Mouse (Mus musculus) thymus, postnatal 0 days (tissue): ENCODE results near the gene Dthd1. TPM values are rescaled to one million over a fixed set of nuclear protein-coding genes. Genes with fewer than 3 reads are reported as not detected.

Source experiments
- DNase-seq: peaks from one replicate; pipeline ENCODE4 v3.0.0-alpha.2; 2015; ENCODE audit warnings: low spot score
- polyA plus RNA-seq: library from polyadenylated mRNA; unstranded; fragments of >200 nt; fragmentation: Nextera tagmentation; extraction: Ambion mirVana; gene quantifications from 2 replicates; pipeline ENCODE4 v1.2.1, GENCODE M21; 2015

Dthd1 gene
- polyA plus RNA-seq = not detected in 2 replicates

DNA sequence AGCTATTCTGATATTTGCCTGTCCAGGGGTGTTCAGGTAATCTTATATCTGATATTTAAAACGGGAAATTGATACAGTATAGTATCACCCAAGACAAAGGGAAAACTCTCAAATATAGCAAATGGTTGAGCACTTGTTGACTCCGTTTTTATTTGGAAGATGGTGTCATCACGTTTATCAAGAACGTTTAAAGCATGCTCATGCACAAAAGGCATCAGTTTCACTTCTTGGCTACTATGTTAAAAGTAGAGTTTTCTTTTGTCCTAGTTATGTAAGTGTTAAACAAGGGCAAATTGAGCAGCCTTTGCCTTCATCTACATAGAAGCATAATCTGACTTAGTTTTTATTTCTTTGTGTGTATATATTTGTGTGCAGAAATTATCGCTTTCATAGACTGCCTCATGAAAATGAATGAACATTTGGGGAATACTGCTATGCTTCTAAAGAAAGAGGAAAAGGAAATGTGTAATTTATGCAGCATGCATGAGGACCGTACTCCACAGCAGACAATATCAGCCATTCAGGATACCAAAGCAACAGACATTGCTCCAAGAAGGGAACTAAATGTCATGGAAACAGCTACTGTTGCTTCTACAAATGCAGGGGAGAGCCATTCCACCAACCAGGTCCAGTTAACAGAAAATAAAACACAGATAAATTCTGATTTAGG lies at the start of gene Dthd1:
Gene Dthd1, plus strand, starts transcription at position 422 of the 670 bp plus-strand sequence.
- DNase-seq = no peak

DNA sequence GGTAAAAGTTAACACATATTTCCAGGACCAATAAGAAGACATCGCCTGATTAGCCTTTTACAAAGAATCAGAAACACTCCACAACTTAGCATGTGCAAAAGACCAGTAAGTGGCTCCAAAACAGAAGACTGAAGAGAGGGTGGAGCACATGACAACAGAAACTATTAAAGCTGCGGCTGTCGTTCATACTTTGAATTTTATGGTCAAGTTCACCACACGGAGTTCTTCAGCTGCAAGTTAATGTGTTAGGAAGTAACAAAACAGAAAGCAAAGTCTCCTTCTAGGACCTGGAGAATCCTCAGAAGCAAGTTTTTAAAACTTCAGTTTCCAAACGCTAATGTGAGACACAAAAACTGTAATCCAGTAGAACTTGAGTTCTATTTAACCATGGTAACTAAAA lies 49.5 kb upstream of the Dthd1 start:
- DNase-seq = no peak

DNA sequence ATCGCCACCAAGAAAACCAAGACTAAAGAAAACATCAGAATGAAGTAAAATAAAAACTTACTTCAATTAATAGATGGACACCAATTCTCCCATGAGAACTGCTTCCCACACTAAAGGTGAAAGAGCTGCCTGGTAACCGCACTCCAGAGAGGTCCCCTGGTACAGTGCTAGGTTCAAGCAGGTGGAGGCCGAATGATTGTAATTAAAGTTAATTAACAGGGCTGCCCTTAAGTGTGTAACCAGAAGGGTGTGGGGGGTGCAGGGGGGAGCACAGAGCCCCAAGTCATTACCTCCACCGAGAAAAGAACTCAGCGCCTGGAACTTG lies 48.2 kb upstream of the Dthd1 start:
- no peak for DNase-seq

DNA sequence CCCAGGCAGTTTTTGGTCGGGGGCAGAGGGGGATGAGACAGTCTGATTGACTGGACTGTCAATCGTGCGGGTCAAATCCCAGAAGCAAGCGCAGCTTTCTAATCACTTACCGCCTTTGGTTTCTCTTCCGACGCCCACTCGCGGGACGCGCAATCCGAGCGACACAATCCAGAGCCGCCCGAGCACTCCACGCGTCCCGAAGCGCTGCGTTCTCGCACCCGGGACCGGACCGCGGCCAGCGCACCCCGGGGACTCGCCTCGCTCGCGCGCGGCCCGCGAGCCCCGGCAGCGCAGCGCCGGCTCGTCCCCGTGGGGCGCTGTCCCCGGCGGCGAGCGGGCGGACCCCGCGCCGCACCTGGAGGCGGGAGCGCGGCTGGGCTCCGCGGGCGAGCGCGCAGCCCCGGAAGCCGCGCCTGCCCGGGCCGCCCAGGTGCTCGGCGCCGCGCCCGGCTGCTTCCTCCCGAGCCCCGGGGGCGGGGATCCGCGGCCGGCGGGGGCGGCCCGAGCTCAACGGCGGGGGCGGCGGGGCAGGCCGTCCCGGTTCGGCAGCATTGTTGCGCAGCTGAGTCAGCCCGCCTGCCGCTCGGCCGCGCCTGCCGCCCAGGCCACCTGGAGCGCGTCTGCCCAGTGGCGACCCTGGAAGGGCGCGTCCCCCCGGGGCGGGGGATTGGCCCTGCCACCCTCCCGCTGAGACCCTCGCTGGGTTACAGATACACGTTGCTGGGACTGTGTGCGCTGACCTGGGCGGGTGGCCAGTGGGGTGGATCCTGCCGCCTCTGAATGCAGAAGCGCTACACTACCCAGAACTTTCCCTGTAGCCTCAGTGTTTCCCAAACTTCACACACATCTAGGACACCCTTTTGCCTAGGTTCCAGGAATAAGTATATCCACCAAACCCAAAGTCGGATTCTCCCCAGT lies 47.6 kb upstream of the Dthd1 start, which contains the start of gene Arap2:
Gene Arap2, minus strand, starts transcription at position 376 of the 918 bp plus-strand sequence.
- DNase-seq = peak; percentile 84

DNA sequence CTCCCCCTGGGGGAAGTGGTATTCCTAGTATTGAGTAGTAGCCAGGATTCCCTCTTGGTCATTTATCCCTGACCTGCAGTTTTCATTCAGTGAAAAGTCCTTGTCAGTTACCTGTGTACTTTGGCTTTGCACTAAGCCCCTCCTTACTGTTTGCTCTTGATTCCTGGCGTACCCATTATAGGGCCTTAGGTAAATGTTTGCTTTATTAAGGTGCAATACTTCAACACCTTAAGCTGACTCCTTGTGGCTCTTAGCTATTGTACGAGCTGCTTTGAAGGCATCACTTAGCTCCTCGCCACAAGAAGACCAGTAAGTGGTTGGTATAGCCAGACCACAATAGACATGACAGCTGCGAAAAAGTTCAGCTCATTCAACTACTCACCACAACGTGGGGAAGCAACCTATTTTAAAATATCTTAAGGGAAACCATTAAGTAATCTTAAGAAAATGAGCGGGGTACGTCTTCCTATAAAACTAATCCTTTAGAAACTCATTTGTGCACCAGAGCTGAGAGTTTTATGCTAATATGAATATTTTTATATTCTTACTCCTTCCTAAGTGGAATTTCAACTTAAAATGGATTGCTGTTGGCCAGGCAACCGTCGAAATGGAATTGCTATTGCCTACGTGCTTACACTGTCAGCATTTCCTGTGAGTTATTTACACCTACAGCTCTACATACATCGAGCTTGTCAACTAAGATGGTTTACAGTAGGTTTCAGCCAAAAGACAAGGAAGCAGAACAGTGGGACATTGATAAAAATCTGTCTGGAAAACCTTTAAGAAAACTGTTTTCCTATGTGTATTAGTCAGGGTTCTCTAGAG lies 41.6 kb upstream of the Dthd1 start:
- DNase-seq = peak; percentile 45

DNA sequence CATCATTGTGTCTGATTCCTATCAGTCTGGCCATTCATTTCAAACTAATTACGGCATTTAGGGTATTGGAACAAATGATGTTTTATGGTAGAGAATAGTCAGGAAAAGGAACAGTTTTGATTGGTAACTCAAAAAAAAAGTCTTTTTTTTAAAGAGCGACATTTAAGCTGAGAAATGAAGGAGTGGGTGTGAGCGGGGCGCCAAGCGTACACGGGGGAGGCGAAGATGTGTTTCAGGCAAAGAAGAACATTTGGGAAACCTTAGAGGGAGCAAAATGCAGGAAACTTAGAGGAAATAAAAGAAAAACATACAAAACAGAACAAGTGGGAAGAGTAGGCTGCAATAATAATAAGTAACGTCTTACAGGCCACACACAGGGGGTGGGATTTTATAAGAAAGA lies 35.8 kb upstream of the Dthd1 start:
- DNase-seq = no peak

DNA sequence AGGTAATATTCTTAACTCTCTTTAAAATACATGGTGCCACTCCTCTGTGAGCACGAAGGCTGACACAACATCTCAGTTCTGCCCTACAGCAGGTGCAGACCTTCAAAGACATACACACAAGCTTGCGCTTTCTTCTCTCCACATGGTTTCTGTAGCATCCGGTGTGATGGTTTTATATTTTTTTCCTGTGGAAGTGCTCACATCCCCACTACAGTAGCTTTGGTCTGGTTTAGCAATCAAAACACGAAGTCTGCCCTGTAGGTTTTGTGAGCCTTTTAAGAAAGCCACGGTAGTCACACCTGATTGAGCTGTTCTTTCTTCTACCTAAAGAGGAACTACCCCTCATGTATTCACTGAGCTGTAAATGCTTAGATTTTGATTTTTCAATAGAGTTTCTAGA lies 34.9 kb upstream of the Dthd1 start:
- DNase-seq = peak; percentile 89

DNA sequence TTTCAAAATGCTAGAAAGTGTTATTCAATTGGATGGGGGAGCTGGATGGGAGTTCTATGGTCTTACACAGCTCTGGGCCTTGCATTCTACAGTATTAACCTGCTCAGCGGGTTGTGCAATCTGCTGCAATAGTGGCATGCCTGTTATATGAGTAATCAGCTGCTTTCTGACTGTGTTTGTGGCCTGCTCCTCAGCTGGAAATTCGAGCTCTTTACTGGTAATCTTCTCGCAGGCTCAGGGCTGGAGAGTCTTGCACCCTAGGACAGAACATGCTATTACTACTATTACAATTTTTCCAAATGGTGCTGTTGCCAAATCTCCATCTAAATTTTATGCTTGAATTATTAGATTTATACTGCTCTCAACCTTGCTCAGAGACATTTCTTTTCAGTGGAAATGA lies 26.8 kb upstream of the Dthd1 start:
- DNase-seq = no peak

DNA sequence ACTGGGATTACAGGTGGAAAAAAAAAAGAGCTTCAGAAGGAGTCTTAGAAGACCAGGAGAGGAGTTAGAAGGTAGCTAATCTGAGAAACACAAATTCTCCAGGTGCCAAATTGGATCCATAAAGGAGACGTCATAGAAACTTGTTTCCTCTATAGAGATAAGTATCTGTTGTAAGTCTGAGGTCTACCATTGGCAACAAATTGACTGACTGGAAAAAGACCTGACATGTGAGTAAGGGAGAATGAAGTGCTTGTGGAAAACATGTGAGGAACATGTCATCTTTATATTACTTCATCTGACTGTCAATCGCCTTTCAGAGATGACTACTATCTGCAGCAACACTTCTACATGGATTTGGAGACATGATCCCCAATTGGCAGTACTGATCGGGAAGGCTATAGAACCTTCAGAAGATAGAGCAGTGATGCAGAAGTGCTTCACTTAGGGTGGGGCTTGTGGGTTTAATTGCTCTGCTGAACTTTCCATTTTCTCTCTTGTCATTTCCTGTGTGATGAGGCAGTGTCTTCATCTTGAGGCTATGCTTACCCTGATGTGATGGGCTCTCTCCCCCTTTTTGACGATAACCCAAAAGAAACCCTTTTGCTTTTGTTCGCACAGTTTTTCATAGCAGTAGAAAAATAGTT lies 22.6 kb upstream of the Dthd1 start:
- DNase-seq = peak; percentile 33

DNA sequence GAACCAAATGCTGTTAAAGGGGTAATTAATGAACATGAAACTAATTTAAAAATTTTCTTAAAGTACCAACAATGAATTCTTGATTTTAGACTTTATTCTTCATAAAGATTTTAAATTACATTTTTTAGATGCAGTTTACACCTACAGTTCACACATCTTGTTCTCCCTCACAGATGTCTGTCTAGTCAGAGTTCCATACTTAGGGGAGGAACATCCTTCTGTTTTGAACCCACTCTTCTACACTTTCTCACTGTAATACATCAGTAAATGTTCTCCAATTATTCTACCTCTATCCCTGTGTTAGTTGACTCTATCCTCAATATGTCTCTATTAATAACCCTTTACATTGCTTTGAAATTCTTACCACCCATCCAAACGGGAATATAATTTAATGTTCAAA lies 20.8 kb upstream of the Dthd1 start:
- no peak for DNase-seq

DNA sequence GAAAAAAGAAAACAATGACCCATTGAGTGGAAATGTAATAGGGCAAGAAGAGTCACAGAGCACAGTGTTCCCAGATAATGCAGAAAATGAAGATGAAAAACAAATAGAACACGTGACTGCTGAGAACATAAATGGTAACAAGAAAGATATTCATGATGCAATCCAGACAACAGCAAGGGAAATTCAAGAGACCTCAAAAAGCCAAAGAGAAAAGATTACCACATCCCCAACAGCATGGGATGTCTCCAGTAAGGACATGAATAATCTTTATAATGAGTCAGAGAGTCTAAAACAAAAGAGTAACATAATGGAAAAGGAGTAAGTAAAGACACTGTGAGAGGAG lies 420 bp downstream of the Dthd1 start:
- DNase-seq = no peak

DNA sequence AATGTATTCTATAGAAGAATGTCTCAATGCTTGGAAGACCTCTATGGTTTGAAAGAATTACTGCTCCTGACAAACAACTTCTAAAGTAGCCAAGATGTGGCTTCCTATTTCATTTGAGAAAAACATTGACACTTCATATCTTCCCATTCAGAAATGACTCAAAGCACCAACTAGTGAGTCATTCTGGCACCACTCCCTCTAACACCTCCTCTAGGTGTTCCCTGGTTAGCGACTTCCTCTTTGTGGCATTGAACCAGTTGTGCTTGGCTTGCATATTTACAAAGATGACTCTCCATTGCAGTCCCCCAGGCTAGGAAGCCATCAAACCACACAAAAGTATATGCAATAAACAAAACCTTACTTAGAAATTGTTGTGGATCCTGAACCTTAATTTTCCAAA lies 2.1 kb downstream of the Dthd1 start:
- DNase-seq = peak; percentile 40

DNA sequence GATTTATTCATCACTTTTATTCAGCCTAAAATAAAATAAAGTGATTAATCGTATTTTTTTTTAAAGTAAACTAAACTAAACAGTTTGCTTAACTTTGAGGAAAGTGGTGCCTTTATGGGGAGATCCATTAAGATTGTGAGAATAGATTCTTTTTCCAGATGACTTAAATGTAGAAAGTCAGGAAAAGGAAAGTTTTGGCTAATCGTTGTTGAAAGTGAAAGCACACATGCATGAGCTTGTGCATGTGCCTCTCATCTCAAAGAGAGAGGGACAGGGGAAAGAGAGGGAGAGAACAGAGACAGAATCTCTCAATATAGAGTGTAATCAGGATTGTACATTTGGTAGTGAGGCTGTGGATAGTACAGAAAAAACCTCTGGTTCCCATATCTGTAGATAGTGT lies 5.9 kb downstream of the Dthd1 start:
- no peak for DNase-seq

DNA sequence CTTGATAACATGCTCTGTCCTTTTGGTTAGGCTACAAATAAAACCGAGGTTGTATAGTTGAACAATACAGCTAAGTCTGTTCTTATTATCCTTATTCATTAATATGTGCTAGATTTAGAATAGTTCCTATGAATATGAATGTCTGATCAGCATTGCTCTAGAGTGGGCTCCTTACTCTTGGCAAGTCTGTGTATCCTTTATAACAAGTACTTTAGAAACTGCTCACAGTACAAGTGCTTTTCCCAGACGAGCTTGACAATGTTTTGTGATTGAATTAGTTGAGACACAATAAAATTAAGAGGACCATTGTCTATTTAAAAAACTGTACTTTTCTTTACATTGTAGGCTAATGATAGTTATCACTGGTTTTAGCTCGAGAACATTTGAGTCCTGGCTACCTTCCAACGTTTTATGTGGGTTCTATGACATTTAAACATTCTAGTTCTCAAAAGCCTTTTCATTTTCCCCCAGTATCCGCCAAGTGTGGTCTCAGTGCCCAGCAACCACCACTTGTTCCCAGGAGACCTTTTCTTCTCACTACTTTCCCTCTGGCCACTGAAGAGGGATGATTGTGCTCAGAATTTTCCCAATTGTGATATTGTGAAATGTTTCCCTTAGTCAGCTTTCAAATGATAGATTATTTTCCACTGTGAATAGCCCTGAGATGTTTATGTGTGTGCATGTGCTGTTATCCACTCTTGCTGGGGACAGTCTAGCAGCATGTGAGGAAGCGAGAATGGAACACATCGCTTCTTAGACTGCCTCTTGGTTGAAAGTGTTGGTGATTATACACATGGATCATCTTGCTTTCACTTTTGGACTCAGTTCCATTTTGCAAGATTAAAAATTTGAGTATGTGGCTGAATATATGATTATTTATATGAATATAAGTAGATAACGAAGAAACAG lies 7.0 kb downstream of the Dthd1 start:
- DNase-seq = no peak

DNA sequence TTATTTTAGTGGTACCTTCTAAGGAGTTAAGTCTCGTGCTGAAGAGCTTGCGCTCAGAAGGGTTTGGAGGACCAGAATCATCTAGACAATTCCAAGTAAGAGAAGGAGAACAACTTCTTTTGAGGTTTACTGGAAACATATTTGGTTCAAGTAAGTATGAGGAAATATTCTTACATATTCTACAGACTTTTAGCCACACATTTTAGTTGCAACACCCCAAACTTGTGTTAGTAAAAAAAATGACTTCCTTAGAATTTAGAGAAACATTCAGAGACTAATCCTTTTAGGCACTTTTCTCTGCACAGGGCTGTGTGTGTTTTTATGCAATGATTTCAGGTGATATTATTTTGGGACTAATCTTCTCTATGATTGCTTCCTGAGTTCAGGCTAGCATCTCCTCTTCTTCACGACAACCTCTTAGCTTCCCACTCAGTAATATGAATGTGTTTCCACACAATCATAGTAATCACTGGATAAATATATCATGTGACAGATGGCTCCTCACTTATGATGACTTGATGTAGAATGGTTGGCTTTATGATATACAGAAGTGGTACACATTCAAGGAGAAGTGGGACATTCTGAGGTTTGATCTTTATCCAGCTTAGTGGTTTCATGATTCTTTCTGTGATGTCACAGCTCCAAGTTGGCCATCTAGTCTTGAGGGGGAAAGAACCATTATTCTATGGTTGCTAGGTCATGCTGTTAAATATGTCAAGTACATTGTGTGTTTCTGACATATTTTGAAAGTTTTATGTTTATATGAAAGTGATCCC lies 29.5 kb downstream of the Dthd1 start:
- no peak for DNase-seq

DNA sequence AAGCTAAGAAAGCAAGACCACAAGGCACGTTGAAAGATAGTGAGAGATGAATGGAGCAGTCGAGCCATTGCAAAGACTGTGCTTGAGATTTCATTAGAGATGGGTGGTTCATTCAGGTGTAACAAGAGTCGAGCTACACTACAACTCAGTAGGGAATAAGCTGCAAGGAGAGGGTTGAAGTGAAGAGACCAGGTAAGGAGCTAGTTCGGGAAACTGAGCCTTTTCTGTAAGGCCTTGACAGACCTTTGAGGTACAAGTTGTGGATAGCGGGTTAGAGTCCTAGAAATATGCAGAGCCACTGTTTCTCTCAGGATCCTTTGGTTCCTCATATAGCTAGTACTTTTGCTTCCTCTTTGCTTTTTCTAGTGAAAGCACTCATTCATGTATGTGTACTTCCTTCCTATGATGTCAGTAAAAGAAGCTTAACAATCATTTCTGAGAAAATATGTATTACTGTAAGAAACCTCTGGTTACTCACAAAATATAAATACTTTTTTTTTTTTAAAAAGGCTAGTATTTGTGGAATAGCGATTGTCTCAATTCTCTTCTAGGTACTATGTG lies 33.0 kb downstream of the Dthd1 start:
- DNase-seq = no peak

DNA sequence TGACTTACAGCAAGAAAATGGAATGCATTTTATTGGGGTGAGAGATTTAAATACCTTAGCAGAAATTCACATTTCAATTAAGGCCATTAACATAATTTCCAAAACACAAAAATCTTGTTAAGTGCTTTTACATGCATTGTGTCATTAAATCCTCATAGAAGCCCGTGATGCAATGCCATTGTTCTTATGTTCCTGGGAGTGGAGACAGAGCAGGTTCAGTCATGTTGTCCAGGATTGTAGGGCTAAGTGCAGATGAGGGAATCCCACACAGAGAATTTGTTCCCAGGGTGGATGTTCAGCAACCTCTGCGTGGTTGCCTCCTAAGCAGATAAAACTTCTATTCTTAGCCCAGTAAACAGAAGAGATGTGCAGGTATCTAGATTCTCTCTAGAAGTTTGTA lies 37.7 kb downstream of the Dthd1 start:
- no peak for DNase-seq

DNA sequence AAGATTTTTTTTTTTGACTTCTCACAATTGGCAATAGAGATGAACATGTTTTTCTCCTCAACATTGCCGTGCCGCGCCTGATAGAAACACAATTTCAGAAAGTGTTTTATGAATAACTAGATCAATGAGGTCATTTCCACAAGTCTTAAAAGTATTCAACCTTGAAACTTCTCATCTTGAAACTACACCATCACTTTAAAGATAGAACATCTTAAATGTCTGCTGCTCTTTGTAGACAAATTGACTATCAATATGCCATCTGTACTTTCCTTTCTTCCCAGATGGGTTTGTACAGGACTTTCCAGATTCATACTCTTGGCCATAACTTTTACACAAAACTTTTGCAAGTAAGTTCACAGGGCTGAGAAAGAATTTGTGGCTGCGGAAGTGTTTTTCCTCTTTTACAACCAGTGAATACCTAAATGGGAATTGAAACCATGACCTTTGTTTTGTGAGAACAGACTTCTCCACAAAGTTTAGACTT lies 40.8 kb downstream of the Dthd1 start:
- DNase-seq = no peak

DNA sequence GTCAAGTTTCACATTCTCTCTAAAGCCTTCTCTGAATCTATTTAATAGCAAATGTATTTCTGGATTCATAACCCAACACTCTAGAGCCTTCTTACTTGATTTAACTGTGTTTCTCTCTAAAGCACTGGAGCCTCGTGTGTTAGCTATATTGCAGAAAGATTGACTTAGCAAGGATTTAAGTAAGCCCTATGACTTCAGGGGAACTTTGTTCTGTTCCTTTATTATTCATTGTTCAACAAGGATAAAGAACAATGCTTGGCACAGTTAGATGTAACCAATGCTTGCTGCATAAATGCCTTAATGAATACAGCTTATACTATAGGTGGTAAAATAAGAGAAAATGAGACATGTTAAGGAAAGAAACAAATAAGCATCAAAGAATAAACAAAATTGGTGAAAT lies 43.9 kb downstream of the Dthd1 start:
- DNase-seq = no peak
